Mouse (Mus musculus): Measurements from ENCODE around the gene Extl1. TPM values are rescaled to one million over a fixed set of nuclear protein-coding genes. Genes with fewer than 3 reads are reported as not detected.

Gene Extl1
- polyA plus RNA-seq, 1 experiment from 2014 or later = 0.36 TPM

DNA sequence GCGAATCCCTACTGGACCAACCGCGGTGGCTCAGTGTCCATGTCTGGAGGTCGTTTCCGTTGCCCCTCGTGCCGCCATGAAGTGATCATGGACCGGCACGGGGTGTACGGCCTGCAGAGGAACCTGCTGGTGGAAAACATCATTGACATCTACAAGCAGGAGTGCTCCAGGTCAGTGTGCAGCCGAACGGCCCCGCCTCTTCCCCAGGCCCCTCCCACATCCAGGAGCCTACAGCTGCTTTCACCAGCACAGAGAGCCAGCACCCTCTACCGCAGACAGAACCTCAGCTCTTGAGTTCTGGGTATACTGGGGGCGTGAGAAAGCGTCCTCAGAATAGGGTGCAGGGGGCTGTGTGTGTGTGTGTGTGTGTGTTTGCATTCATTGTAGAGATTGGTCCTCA, 67.3 kb downstream of the Extl1 start:
- peaks cover 7% of the 10 kb centered on the region; the same call in 1 of the 2 replicates for H3K27me3 ChIP-seq
- no peaks in the 10 kb centered on the region for H3K36me3 ChIP-seq
- no peak overlapping the region for H3K27ac ChIP-seq
- ATAC-seq (ENCODE audit: low FRiP score) = no peak
- no peaks in the 10 kb centered on the region for H3K4me1 ChIP-seq (replicated peaks)
- WGBS = 58% methylated on average over 16 of the region's 16 CpGs
- H3K9me3 ChIP-seq = no peaks in the 10 kb centered on the region
- H3K4me3 ChIP-seq = no peak overlapping the region
- no peak overlapping the region for H3K9ac ChIP-seq
- no peak overlapping the region for H3K4me2 ChIP-seq

DNA sequence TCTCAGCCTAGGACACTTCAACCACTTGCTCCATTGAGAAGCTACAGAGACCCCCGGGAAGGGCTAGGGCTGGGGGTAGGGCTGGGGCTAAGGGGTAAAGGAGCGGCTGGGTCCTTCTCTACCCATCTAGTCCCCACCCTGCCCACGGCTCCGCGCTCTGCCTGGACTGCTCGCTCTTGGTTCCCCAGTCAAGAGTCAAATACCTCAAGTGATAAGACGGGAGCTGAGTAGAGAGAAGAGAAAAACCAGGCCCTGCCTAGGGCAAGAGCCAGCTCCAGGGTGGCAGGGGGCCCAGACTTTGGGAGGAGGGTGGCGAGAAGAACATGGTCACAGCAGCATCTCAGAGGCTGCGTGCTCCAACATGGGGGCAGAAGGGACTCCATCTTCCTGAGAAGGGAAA, 68.2 kb downstream of the Extl1 start:
- ATAC-seq (ENCODE audit: low FRiP score) = no peak
- H3K4me3 ChIP-seq = no peak overlapping the region
- no peaks in the 10 kb centered on the region for H3K9me3 ChIP-seq
- WGBS = 84% methylated on average over 9 of the region's 9 CpGs
- peaks cover 7% of the 10 kb centered on the region; the same call in 1 of the 2 replicates for H3K27me3 ChIP-seq
- H3K4me2 ChIP-seq = no peak overlapping the region
- H3K4me1 ChIP-seq (replicated peaks) = no peaks in the 10 kb centered on the region
- H3K9ac ChIP-seq = no peak overlapping the region
- H3K36me3 ChIP-seq = no peaks in the 10 kb centered on the region
- no peak overlapping the region for H3K27ac ChIP-seq

DNA sequence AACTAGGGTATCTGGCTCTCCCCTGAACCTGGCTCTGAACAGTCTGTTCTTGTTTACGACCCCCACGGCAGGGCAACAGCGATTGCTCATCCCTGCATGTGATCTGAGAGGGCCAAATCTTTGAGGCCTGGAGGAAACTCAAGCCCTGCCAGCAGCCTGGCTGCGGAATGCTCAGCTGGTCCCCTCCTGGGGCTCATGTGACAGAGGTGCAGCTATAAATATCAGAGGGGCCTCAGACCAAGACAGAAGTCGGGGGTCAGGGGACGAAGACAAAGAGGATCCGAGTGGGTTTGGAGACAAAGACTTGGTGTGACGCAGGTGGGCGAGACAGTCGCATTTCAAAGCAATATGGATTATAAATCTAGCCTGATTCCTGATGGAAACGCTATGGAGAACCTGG, 68.8 kb downstream of the Extl1 start, which contains the start of gene Trim63:
Trim63 (plus strand) TSS at position 245 of the 400 bp plus-strand sequence.
- H3K27me3 ChIP-seq = peaks cover 5% of the 10 kb centered on the region; the same call in 1 of the 2 replicates
- no peak for ATAC-seq (ENCODE audit: low FRiP score)
- H3K9ac ChIP-seq = no peak within 1 kb of the TSS
- H3K4me3 ChIP-seq = no peak within 1 kb of the TSS
- H3K4me2 ChIP-seq = no peak within 1 kb of the TSS
- 43% methylated on average over 11 of the region's 11 CpGs for WGBS
- no peaks in the 10 kb centered on the region for H3K4me1 ChIP-seq (replicated peaks)
- no peaks in the 10 kb centered on the region for H3K36me3 ChIP-seq
- H3K9me3 ChIP-seq = no peaks in the 10 kb centered on the region
- H3K27ac ChIP-seq = no peak within 1 kb of the TSS

DNA sequence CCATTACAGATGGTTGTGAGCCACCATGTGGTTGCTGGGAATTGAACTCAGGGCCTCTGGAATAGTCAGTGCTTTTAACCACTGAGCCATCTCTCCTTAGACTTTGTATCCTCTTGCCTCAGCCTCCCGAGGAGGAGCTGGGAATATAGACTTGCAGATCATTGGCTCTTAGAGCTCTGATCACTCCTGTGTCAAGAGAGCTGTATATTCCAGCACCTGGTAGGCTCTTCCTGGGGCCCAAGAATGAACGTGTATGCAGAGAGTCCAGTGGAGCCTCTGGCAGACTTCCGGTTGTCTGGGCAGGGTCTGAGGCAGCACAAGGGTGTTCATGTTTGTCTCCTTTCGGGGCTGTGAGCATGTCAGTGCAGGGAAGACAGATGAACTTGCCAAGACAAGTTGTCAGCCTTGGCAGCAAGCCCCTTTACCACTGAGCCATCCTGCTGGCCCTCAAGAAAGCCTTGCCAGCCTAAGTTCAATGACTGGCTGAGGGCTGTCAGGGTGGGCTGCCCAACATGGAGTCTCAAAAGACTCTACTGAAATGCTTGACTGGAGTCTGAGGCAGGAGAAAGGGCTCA, 69.5 kb downstream of the Extl1 start:
- H3K36me3 ChIP-seq = no peaks in the 10 kb centered on the region
- H3K4me3 ChIP-seq = no peak overlapping the region
- no peak overlapping the region for H3K27ac ChIP-seq
- no peaks in the 10 kb centered on the region for H3K9me3 ChIP-seq
- no peak overlapping the region for H3K4me2 ChIP-seq
- H3K27me3 ChIP-seq = no peaks in the 10 kb centered on the region
- 75% methylated on average over 4 of the region's 4 CpGs for WGBS
- no peak for ATAC-seq (ENCODE audit: low FRiP score)
- H3K9ac ChIP-seq = no peak overlapping the region
- no peaks in the 10 kb centered on the region for H3K4me1 ChIP-seq (replicated peaks)

DNA sequence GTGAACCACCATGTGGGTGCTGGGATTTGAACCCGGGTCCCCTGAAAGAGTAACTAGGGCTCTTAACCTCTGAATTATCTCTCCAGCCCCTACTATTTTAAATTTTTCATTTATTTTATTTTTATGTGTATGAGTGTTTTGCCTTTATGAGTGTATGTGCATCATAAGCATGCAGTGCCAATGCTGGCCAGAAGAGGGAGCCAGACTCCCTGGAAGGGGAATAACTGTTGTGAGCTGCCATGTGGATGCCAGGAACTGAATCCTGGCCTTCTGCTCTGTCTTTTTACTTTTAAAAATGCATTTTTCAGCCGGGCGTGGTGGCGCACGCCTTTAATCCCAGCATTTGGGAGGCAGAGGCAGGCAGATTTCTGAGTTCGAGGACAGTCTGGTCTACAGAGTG, 70.7 kb downstream of the Extl1 start:
- Histone ChIP-seq H3K36me3 (no peaks in the 10 kb centered on the region), H3K4me2 (no peak overlapping the region), H3K27ac (no peak overlapping the region), H3K27me3 (no peaks in the 10 kb centered on the region), H3K4me1 (replicated peaks) (peaks cover 3% of the 10 kb centered on the region; the same call in 1 of the 2 replicates), H3K9ac (no peak overlapping the region), H3K4me3 (no peak overlapping the region), H3K9me3 (no peaks in the 10 kb centered on the region)
- WGBS = 98% methylated on average over 6 of the region's 6 CpGs
- no peak for ATAC-seq (ENCODE audit: low FRiP score)

DNA sequence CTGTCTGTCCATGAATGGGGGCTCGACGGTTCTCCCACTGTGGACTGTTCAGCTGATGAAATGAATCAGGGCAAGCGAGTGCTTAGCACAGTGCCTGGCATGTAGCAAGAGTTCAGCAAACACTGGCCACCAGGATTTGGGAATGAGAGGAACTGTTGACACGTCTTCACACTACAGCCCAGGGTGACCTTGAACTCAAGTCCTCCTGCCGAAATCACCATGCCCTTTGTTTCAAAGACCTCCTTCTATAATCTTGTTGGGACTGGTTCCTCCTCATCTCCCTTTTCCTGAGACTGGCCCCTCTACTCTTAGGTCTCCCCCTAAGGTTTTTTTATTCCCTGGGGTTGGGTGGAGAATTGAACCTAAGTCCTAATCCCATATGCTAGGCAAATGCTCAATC, 71.3 kb downstream of the Extl1 start:
- no peak for ATAC-seq (ENCODE audit: low FRiP score)
- Histone ChIP-seq H3K4me2 (no peak overlapping the region), H3K4me3 (no peak overlapping the region), H3K27ac (no peak overlapping the region), H3K9me3 (no peaks in the 10 kb centered on the region), H3K27me3 (no peaks in the 10 kb centered on the region), H3K36me3 (no peaks in the 10 kb centered on the region), H3K9ac (no peak overlapping the region), H3K4me1 (replicated peaks) (peaks cover 9% of the 10 kb centered on the region)
- WGBS = 96% methylated on average over 5 of the region's 5 CpGs

DNA sequence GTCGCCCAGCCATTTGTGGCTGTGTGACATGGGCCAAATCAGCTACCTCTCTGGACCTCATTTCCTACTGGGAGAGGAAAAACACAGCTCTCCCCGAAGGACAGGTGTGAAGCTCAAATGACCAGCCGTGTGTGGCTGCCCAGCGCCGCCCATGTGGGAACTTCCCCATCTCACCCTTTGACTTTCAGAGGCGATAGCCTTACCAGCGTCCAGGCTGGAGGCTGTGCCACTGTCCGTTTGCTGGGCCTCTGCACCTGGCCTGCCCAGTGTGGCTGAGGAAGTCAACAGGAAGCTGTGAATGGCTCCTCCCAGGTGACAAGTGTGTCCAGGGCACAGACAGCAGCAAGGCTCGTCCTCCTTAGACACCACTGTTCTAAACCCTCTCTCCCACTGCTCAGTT, 71.9 kb downstream of the Extl1 start:
- WGBS = 89% methylated on average over 9 of the region's 9 CpGs
- ATAC-seq (ENCODE audit: low FRiP score) = no peak

DNA sequence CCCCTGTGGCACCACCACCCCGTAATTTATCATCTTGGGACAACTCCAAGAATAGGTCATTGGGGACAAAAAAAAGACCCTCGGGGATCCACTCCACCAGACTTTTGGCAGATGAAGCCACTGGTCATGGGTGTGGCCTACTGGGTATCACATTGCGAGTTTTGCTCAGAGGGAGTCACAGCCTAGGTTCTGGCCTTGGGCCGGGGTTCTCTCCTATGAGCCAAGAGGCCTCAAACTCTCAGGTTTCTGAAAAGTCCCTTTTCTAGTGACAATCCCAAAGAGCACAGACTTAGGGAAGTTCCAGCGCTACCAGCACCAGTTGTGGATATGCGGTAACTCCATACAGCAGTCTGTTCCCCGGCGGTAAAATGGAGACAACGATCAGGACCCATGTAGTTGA, 73.0 kb downstream of the Extl1 start:
- WGBS = 90% methylated on average over 9 of the region's 9 CpGs
- H3K4me2 ChIP-seq = no peak overlapping the region

More for the DNA sequence above, 71.9 kb downstream of the Extl1 start:
- Histone ChIP-seq H3K9ac (no peak overlapping the region), H3K4me1 (replicated peaks) (peaks cover 13% of the 10 kb centered on the region), H3K9me3 (no peaks in the 10 kb centered on the region), H3K4me2 (no peak overlapping the region), H3K36me3 (no peaks in the 10 kb centered on the region), H3K27ac (no peak overlapping the region), H3K27me3 (no peaks in the 10 kb centered on the region), H3K4me3 (no peak overlapping the region)

DNA sequence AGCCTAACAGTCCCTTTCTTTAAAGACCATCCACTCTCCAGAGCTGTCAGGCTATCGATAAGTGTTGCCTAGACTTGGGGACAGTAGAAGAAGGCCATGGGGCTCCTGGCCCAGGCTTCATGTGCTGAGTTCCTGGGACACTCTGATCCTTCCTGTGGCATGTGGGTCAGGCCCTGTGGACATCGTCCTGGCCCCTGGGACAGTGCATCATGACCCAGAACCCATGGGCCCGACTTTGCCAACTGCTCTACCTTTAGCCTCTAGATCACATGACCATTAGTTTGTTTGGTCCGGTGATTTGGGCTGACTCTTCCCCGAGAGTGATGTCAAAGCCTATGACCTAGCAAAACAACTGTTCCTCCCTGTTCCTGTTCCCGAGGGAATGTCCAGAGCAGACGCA, 73.5 kb downstream of the Extl1 start:
- ATAC-seq (ENCODE audit: low FRiP score) = no peak
- H3K9ac ChIP-seq = no peak overlapping the region
- H3K4me2 ChIP-seq = no peak overlapping the region
- peaks cover 13% of the 10 kb centered on the region for H3K4me1 ChIP-seq (replicated peaks)
- WGBS = 92% methylated on average over 7 of the region's 7 CpGs
- no peak overlapping the region for H3K27ac ChIP-seq
- H3K27me3 ChIP-seq = no peaks in the 10 kb centered on the region
- H3K9me3 ChIP-seq = no peaks in the 10 kb centered on the region
- H3K36me3 ChIP-seq = no peaks in the 10 kb centered on the region
- no peak overlapping the region for H3K4me3 ChIP-seq

More for the DNA sequence above, 73.0 kb downstream of the Extl1 start:
- Histone ChIP-seq H3K27ac (no peak overlapping the region), H3K36me3 (no peaks in the 10 kb centered on the region), H3K27me3 (no peaks in the 10 kb centered on the region), H3K4me3 (no peak overlapping the region), H3K4me1 (replicated peaks) (peaks cover 13% of the 10 kb centered on the region), H3K9ac (no peak overlapping the region), H3K9me3 (no peaks in the 10 kb centered on the region)
- no peak for ATAC-seq (ENCODE audit: low FRiP score)

DNA sequence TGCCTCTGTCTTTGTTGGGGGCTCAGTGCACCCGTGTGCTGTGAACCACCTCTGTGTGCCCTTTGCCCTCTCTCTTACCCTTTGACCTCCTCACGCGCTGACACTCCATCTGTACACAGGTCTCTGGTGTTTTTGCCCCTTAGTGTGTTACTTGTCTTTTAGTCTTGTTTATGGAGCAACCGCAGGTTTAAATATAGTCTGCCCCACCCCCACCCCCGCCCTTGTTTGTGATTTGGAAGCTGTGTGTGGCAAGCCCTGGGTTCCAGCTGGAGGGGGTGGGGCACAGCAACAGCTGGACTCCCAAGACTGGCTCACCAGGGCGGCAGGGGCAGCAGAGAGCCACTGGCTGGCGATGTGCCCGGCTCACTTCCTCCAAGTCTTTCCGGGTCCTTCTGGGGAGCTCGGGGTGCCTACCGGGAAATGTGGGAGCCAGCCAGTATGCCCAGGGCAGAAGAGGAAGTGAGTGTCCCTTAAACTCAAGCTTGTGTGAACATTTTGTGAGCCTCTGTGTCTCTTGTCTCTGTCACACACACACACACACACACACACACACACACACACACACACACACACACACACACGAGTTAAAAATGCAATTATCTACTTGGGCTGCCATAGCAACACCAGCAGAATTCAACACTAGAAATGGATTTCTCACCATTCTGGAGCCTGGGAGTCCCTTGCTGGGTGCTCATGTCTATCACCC, 76.1 kb downstream of the Extl1 start:
- no peaks in the 10 kb centered on the region for H3K9me3 ChIP-seq
- 0 out of 2 replicates have a peak overlapping the region, but pooled peaks have one; percentile 13 for H3K9ac ChIP-seq
- no peak overlapping the region for H3K27ac ChIP-seq
- 0 out of 2 replicates have a peak overlapping the region, but pooled peaks have one; percentile 15 for H3K4me2 ChIP-seq
- 21% methylated on average over 8 of the region's 12 CpGs for WGBS
- 0 out of 2 replicates have a peak, but pooled peaks have one; percentile 10 for ATAC-seq (ENCODE audit: low FRiP score)
- no peak overlapping the region for H3K4me3 ChIP-seq
- peaks cover 13% of the 10 kb centered on the region for H3K4me1 ChIP-seq (replicated peaks)
- H3K36me3 ChIP-seq = no peaks in the 10 kb centered on the region
- H3K27me3 ChIP-seq = no peaks in the 10 kb centered on the region

DNA sequence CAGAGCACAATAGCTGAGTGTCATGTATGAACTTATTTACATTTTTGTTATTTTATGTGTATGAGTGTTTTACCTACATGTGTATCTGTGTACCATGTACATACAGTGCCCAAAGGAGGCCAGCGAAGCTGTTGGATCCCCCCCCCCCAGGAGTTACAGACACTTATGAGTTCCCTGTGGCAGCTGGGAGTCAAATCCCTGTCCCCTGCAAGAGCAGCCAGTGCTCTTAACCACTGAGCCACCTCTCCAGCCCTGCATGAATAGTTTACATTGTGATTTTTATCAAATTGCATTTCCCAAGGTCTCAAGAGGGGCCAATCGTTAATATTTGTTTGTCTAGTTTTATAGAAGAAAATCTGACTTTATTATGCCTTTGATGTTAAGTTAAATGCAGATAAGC, 76.7 kb downstream of the Extl1 start:
- 81% methylated on average over 2 of the region's 2 CpGs for WGBS
- no peak overlapping the region for H3K4me2 ChIP-seq
- no peaks in the 10 kb centered on the region for H3K36me3 ChIP-seq
- peaks cover 13% of the 10 kb centered on the region for H3K4me1 ChIP-seq (replicated peaks)
- no peak overlapping the region for H3K4me3 ChIP-seq
- no peak overlapping the region for H3K27ac ChIP-seq
- ATAC-seq (ENCODE audit: low FRiP score) = no peak
- no peaks in the 10 kb centered on the region for H3K9me3 ChIP-seq
- H3K27me3 ChIP-seq = no peaks in the 10 kb centered on the region
- H3K9ac ChIP-seq = no peak overlapping the region
